Mouse (Mus musculus): ENCODE results near the gene Pth1r.

GRCm38 (mm10) chr9:110753773-110754172 is 6.8 kb upstream of the Pth1r start:
- TF ChIP-seq CTCF (IDR thresholded peaks at IDR 0.05; ENCODE audit: low read depth, low read length) (no peak), POLR2A (IDR thresholded peaks at IDR 0.05; ENCODE audit: extremely low read depth, insufficient read depth, low read length) (no peak)
